Mouse (Mus musculus) CH12.LX (cell line): ENCODE data around the gene Agpat3. TPM values are rescaled to one million over a fixed set of nuclear protein-coding genes. Genes with fewer than 3 reads are reported as not detected.

ENCODE experiments used
- DNase-seq: peaks from one replicate; pipeline ENCODE4 v3.0.0-alpha.2; 2013; ENCODE audit errors: extremely low read depth
- H3K27ac ChIP-seq: 2 replicates; pipeline ENCODE4 v1.5.1; 2012; ENCODE audit warnings: low read depth, mild to moderate bottlenecking, control low read depth, moderate library complexity; ENCODE audit not compliant: insufficient read depth
- H3K27me3 ChIP-seq: replicated peaks from 2 replicates; pipeline ENCODE3; 2012; ENCODE audit warnings: inconsistent platforms
- H3K36me3 ChIP-seq, 2 experiments: replicated peaks in 1 of 2; 2 replicates each; pipeline versions ENCODE3 to v1.6.1; 2012; ENCODE audit warnings: inconsistent platforms in 1 of 2, low read length in 1 of 2, mild to moderate bottlenecking in 1 of 2, mixed read lengths in 1 of 2, moderate library complexity in 1 of 2; ENCODE audit not compliant: control insufficient read depth in 1 of 2, insufficient read depth in 1 of 2
- H3K4me1 ChIP-seq, 2 experiments: 2 replicates each; pipeline ENCODE4 v1.6.1; 2012; ENCODE audit warnings: inconsistent platforms in 1 of 2, moderate library complexity in 1 of 2; ENCODE audit not compliant: insufficient read depth in 2 of 2, control insufficient read depth in 1 of 2
- H3K4me2 ChIP-seq: 2 replicates; pipeline ENCODE4 v1.6.1; 2012; ENCODE audit warnings: low read depth, mild to moderate bottlenecking, control low read depth; ENCODE audit not compliant: poor library complexity, insufficient read depth, severe bottlenecking
- H3K4me3 ChIP-seq, 3 experiments: fragments of 150-350 bp in 1 of 3; sonication (generic) in 1 of 3; replicated peaks in 1 of 3; 2 replicates each; pipeline versions ENCODE3 to v1.5.1; 2011 to 2012; ENCODE audit warnings: low read depth in 2 of 3, low read length in 2 of 3, mild to moderate bottlenecking in 2 of 3, moderate library complexity in 2 of 3, control low read depth in 1 of 3, improper control_type of control experiment in 1 of 3, inconsistent platforms in 1 of 3, mixed read lengths in 1 of 3; ENCODE audit not compliant: poor library complexity in 1 of 3
- H3K79me2 ChIP-seq: replicated peaks from 2 replicates; pipeline ENCODE4 v1.6.1; 2012; ENCODE audit warnings: mild to moderate bottlenecking, moderate library complexity; ENCODE audit not compliant: control insufficient read depth, poor library complexity, insufficient read depth, severe bottlenecking; ENCODE audit errors: extremely low read depth
- H3K9ac ChIP-seq: 2 replicates; pipeline ENCODE4 v1.6.1; 2012; ENCODE audit warnings: low read depth, mild to moderate bottlenecking, control low read depth, moderate library complexity; ENCODE audit not compliant: insufficient read depth
- H3K9me3 ChIP-seq: replicated peaks from 2 replicates; pipeline ENCODE3; 2012; ENCODE audit warnings: low read length, inconsistent platforms, mixed read lengths
- BHLHE40 ChIP-seq: IDR thresholded peaks from 2 replicates; pipeline ENCODE4 v1.6.1; 2011; ENCODE audit warnings: mild to moderate bottlenecking, low read depth, low read length, improper control_type of control experiment
- CHD1 ChIP-seq: IDR thresholded peaks from 2 replicates; pipeline ENCODE4 v1.6.1; 2012; ENCODE audit warnings: low read depth, low read length, improper control_type of control experiment, inconsistent platforms
- CTCF ChIP-seq, 2 experiments: IDR thresholded peaks in 1 of 2; conservative IDR thresholded peaks in 1 of 2; 2 replicates each; pipeline ENCODE4 v1.5.1; 2011 to 2012; ENCODE audit warnings: low read depth in 2 of 2, low read length in 2 of 2, improper control_type of control experiment in 1 of 2, inconsistent platforms in 1 of 2, mild to moderate bottlenecking in 1 of 2, moderate library complexity in 1 of 2
- E2F4 ChIP-seq: IDR thresholded peaks from 2 replicates; pipeline ENCODE4 v1.6.1; 2011; ENCODE audit warnings: low read depth, low read length, improper control_type of control experiment; ENCODE audit not compliant: insufficient replicate concordance
- ELF1 ChIP-seq: IDR thresholded peaks from 2 replicates; pipeline ENCODE4 v1.6.1; 2014; ENCODE audit warnings: low read depth, mild to moderate bottlenecking, inconsistent platforms, low read length, improper control_type of control experiment
- GABPA ChIP-seq: IDR thresholded peaks from 2 replicates; pipeline ENCODE4 v1.6.1; 2012; ENCODE audit warnings: low read depth, low read length, improper control_type of control experiment, inconsistent platforms; ENCODE audit not compliant: insufficient replicate concordance
- JUN ChIP-seq: IDR thresholded peaks from 2 replicates; pipeline ENCODE4 v1.6.1; 2011; ENCODE audit warnings: low read depth, mild to moderate bottlenecking, low read length, improper control_type of control experiment, moderate library complexity; ENCODE audit not compliant: insufficient read depth
- MAFK ChIP-seq: IDR thresholded peaks from 2 replicates; pipeline ENCODE4 v1.6.1; 2011; ENCODE audit warnings: low read length, improper control_type of control experiment; ENCODE audit not compliant: insufficient replicate concordance
- MAX ChIP-seq: IDR thresholded peaks from 2 replicates; pipeline ENCODE4 v1.6.1; 2011; ENCODE audit warnings: low read length, improper control_type of control experiment
- MXI1 ChIP-seq: IDR thresholded peaks from 2 replicates; pipeline ENCODE4 v1.6.1; 2011; ENCODE audit warnings: mild to moderate bottlenecking, low read depth, low read length, improper control_type of control experiment
- NELFE ChIP-seq: IDR thresholded peaks from 2 replicates; pipeline ENCODE4 v1.6.1; 2011; ENCODE audit warnings: low read depth, low read length, improper control_type of control experiment
- NRF1 ChIP-seq: IDR thresholded peaks from 2 replicates; pipeline ENCODE4 v1.6.1; 2014; ENCODE audit warnings: low read depth, mild to moderate bottlenecking, inconsistent platforms, low read length, improper control_type of control experiment, moderate library complexity
- POLR2AphosphoS2 ChIP-seq: IDR thresholded peaks from 2 replicates; pipeline ENCODE4 v1.6.1; 2011; ENCODE audit warnings: low read depth, low read length, improper control_type of control experiment
- RCOR1 ChIP-seq: conservative IDR thresholded peaks from 2 replicates; pipeline ENCODE4 v1.6.1; 2012; ENCODE audit warnings: low read depth, mild to moderate bottlenecking, inconsistent platforms, low read length, improper control_type of control experiment
- SMC3 ChIP-seq: IDR thresholded peaks from 2 replicates; pipeline ENCODE4 v1.6.1; 2011; ENCODE audit warnings: low read depth, low read length, improper control_type of control experiment
- TCF12 ChIP-seq: IDR thresholded peaks from 2 replicates; pipeline ENCODE4 v1.6.1; 2014; ENCODE audit warnings: low read depth, mild to moderate bottlenecking, inconsistent platforms, low read length, improper control_type of control experiment
- UBTF ChIP-seq: IDR thresholded peaks from 2 replicates; pipeline ENCODE4 v1.6.1; 2012; ENCODE audit warnings: low read depth, mild to moderate bottlenecking, inconsistent platforms, low read length, improper control_type of control experiment, moderate library complexity
- USF1 ChIP-seq: IDR thresholded peaks from 2 replicates; pipeline ENCODE4 v1.6.1; 2014; ENCODE audit warnings: low read depth, mild to moderate bottlenecking, inconsistent platforms, low read length, improper control_type of control experiment
- ZKSCAN1 ChIP-seq: IDR thresholded peaks from 2 replicates; pipeline ENCODE4 v1.6.1; 2012; ENCODE audit warnings: low read depth, inconsistent platforms, low read length, improper control_type of control experiment, borderline replicate concordance
- dilution Hi-C: fragments of 300-500 bp; cut with MboI; formaldehyde crosslinking; loops from 2 replicates; pipeline ENCODE4 v1.14.3; 2020; ENCODE audit warnings: low sequenced_read_pairs; ENCODE audit not compliant: extremely low pct_unique_long_range_greater_than_20kb, extremely low pct_ligation_motif_present
- in situ Hi-C: fragments of 300-500 bp; cut with MboI; formaldehyde crosslinking; loops from 3 replicates; pipeline ENCODE4 v1.14.3; 2019; ENCODE audit warnings: low sequenced_read_pairs, low pct_ligation_motif_present, low pct_unique_long_range_greater_than_20kb, mixed read lengths
- polyA plus RNA-seq: library from polyadenylated mRNA; unstranded; fragments of >175 nt; gene quantifications from 2 replicates; pipeline ENCODE4 v1.2.1, GENCODE M21; 2012; ENCODE audit warnings: low read depth; ENCODE audit not compliant: insufficient read length
- total RNA-seq, 2 experiments: library from RNA; depleted of rRNA; stranded (reverse); fragments of 300-350 nt in 1 of 2; fragments of >200 nt in 1 of 2; gene quantifications; 2 replicates each; pipeline ENCODE4 v1.2.3; 2012 to 2014

Agpat3 gene
- total and polyA plus RNA-seq, 3 experiments, result 36.7 to 67.2 (median 63.1) TPM

DNA sequence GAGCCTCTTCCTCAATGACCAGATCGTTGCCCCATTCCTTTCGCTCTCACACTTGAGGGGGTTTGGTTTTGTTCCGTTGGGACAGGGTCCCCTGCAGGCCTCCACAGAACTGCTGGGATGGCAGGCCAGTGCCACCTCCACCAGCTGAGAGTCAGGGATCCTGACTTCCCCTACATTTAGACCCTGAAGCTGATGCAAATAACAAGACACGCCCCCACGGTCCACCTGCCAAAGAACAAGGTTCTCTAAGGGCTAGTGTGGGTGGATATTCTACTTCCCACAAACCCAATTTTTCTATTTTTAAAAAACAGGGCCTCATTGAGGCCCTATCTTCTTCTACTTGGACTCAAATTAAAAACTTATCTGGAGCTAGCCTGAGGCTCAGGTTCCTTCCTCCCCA lies 5.5 kb upstream of the Agpat3 start:
- peak; percentile 27 for DNase-seq
- Histone ChIP-seq H3K4me3 (no peak overlapping the region), H3K4me1 (peaks cover 4 to 36% of the 10 kb centered on the region in 2 experiments; a peak in 3 of 4 replicates), H3K9ac (no peak overlapping the region), H3K27ac (no peak overlapping the region), H3K27me3 (peaks cover 15% of the 10 kb centered on the region), H3K4me2 (no peak overlapping the region), H3K36me3 (no peaks in the 10 kb centered on the region)
- in situ Hi-C loops, result no loop called here
- TF ChIP-seq MXI1, result no peak
- TF ChIP-seq UBTF, result no peak
- no peak for TF ChIP-seq USF1
- no peak for TF ChIP-seq ZKSCAN1
- no peak for TF ChIP-seq ELF1
- TF ChIP-seq JUN, result no peak
- no peak for TF ChIP-seq SMC3
- no peak for TF ChIP-seq TCF12
- no peak for TF ChIP-seq E2F4
- no peak for TF ChIP-seq GABPA
- TF ChIP-seq, all 38 proteins: peak for 0
- dilution Hi-C loops, result no loop called here
- Histone ChIP-seq H3K9me3 (peaks cover 2% of the 10 kb centered on the region), H3K79me2 (no peaks in the 10 kb centered on the region)

DNA sequence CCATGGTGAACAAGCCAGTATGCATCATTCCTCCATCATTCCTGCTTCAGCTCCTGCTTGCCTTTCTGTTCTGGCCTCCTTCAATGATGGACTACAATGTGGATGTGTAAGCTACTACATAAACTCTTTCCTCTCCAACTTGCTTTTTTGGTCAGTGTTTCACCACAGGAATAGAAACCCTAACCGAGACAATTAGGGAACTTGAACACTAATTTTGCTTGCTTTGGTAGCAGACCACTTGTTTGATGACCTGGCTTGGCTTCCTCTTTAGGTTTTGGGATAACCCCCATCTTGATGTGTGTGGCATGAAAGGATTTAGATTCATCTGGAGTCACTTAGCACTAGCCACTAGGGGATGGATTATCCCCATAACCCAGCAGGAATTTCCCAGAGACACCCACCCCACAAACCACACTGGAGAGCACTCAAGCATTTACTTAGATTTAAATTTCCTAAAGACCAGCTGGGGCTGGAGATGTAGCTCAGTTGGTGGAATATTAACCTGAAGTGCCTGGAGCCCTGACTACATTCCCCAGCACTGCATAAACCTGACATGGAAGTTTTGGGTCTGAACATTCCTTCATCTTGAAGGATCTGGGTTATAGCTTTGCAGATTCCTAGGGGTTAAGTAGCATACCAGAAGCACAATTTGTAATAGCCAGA lies 3.8 kb upstream of the Agpat3 start:
- Histone ChIP-seq H3K27ac (no peak overlapping the region), H3K79me2 (no peaks in the 10 kb centered on the region)
- no peak for TF ChIP-seq MAFK
- TF ChIP-seq E2F4, result no peak
- no peak for TF ChIP-seq NELFE
- TF ChIP-seq CTCF (conservative IDR thresholded peaks at IDR 0.05 in 1 of 2, IDR thresholded peaks at IDR 0.05 in 1 of 2; ENCODE audit: low read depth in 2 of 2, low read length in 2 of 2), result no peak
- TF ChIP-seq RCOR1, result no peak
- TF ChIP-seq MAX, result no peak
- no peak for TF ChIP-seq CHD1
- TF ChIP-seq JUN, result no peak
- no peak for TF ChIP-seq NRF1
- no peak for TF ChIP-seq BHLHE40
- no peak for TF ChIP-seq POLR2AphosphoS2
- TF ChIP-seq, all 38 proteins: peak for 0
- Histone ChIP-seq H3K27me3 (peaks cover 23% of the 10 kb centered on the region), H3K4me1 (peaks cover 5 to 45% of the 10 kb centered on the region in 2 experiments), H3K4me2 (no peak overlapping the region), H3K9ac (no peak overlapping the region), H3K36me3 (no peaks in the 10 kb centered on the region), H3K9me3 (peaks cover 2% of the 10 kb centered on the region), H3K4me3 (no peak overlapping the region)
- dilution Hi-C loops (no loop called here), in situ Hi-C loops (no loop called here)
- DNase-seq, result peak; percentile 25
